Comparison of ENCODE assay signal across 23 mouse cellular contexts in genomic region chr9:94444140-94444789, GRCm38 (mm10).
A peak's percentile ranks its signal among the peaks of the same experiment; 100 is the strongest.
DNase-seq lines count a peak whose midpoint lies in the region; ATAC-seq lines count a peak whose summit lies in the region.
"Had no signal": no experiment of that assay in that cellular context is flagged by ENCODE, and none has a peak within 500 bp of the region (broad histone marks: within the 10 kb centered on the region; RNA-seq: fewer than 3 reads in every experiment).

No protein-coding gene starts in this region.

- intact Hi-C loops in heart, postnatal 10 days (cut with DNase I), result no loop called here

- no peak overlapping the region for H3K9ac ChIP-seq in kidney, embryonic 15.5 days
- no peak overlapping the region for H3K9ac ChIP-seq in midbrain, embryonic 11.5 days (ENCODE audit: low read length)
- H3K9ac ChIP-seq: embryonic facial prominence, embryonic 13.5 days; embryonic facial prominence, embryonic 15.5 days; forebrain, embryonic 12.5 days had no signal

- WGBS in heart, embryonic 10.5 days, result 63% methylated on average over 5 of the region's 5 CpGs
- 42% methylated on average over 5 of the region's 5 CpGs for WGBS in kidney, embryonic 15.5 days
- 67% methylated on average over 5 of the region's 5 CpGs for WGBS in midbrain, embryonic 11.5 days
- 77% methylated on average over 5 of the region's 5 CpGs for WGBS in midbrain, embryonic 10.5 days

- ATAC-seq in kidney, embryonic 15.5 days (replicated peaks; ENCODE audit: low FRiP score), result peak; percentile 70
- no peak for ATAC-seq in midbrain, embryonic 11.5 days (ENCODE audit: low FRiP score)
- ATAC-seq: forebrain, embryonic 14.5 days had no signal

- no peaks in the 10 kb centered on the region for H3K9me3 ChIP-seq in heart, embryonic 10.5 days
- no peaks in the 10 kb centered on the region for H3K9me3 ChIP-seq in kidney, embryonic 15.5 days (replicated peaks)
- no peaks in the 10 kb centered on the region for H3K9me3 ChIP-seq in midbrain, embryonic 11.5 days (ENCODE audit: control insufficient read depth, low read length)
- H3K9me3 ChIP-seq in midbrain, embryonic 10.5 days (replicated peaks), result no peaks in the 10 kb centered on the region
- H3K9me3 ChIP-seq: embryonic facial prominence, embryonic 13.5 days; embryonic facial prominence, embryonic 15.5 days; forebrain, embryonic 10.5 days; forebrain, embryonic 12.5 days had no signal

- H3K4me3 ChIP-seq in heart, embryonic 10.5 days, result no peak overlapping the region
- no peak overlapping the region for H3K4me3 ChIP-seq in kidney, embryonic 15.5 days (replicated peaks)
- no peak overlapping the region for H3K4me3 ChIP-seq in midbrain, embryonic 11.5 days (ENCODE audit: low read depth, low read length)
- H3K4me3 ChIP-seq in midbrain, embryonic 10.5 days, result no peak overlapping the region
- H3K4me3 ChIP-seq: embryonic facial prominence, embryonic 13.5 days; embryonic facial prominence, embryonic 15.5 days; erythroblast, embryonic 14.5 days; forebrain, embryonic 10.5 days; forebrain, embryonic 12.5 days had no signal

- H3K27ac ChIP-seq in heart, embryonic 10.5 days, result no peak overlapping the region
- H3K27ac ChIP-seq in kidney, embryonic 15.5 days, result no peak overlapping the region
- no peak overlapping the region for H3K27ac ChIP-seq in midbrain, embryonic 11.5 days (ENCODE audit: low read depth, low read length)
- no peak overlapping the region for H3K27ac ChIP-seq in midbrain, embryonic 10.5 days (replicated peaks)
- H3K27ac ChIP-seq: embryonic facial prominence, embryonic 13.5 days; embryonic facial prominence, embryonic 15.5 days; forebrain, embryonic 10.5 days; forebrain, embryonic 12.5 days had no signal

- no peak overlapping the region for H3K4me2 ChIP-seq in kidney, embryonic 15.5 days
- H3K4me2 ChIP-seq in midbrain, embryonic 11.5 days, result no peak overlapping the region
- H3K4me2 ChIP-seq: embryonic facial prominence, embryonic 13.5 days; embryonic facial prominence, embryonic 15.5 days; forebrain, embryonic 12.5 days had no signal

- peak; percentile 20 for DNase-seq in heart, embryonic 10.5 days (ENCODE audit: low spot score)
- no peak for DNase-seq in heart, postnatal 10 days
- DNase-seq in kidney, postnatal 14 days, result no peak
- peak; percentile 35 for DNase-seq in midbrain, embryonic 11.5 days (ENCODE audit: low spot score, missing footprints)
- DNase-seq in midbrain, embryonic 10.5 days (ENCODE audit: low spot score), result no peak
- DNase-seq in A20 (ENCODE audit: low read depth, low spot score), result peak; percentile 6
- DNase-seq: adrenal gland, adult 2 months; adrenal gland, postnatal 10 days; adrenal gland, postnatal 25 days; cerebellum, adult 11 months; cerebellum, adult 18-20 months; cerebellum, adult 8-10 months; cerebellum, adult 9-11 months; cerebellum, postnatal 14 days; cerebellum, postnatal 36 days; embryo, embryonic 11 days had no signal

- H3K4me1 ChIP-seq in heart, embryonic 10.5 days, result no peaks in the 10 kb centered on the region
- H3K4me1 ChIP-seq in kidney, embryonic 15.5 days, result peaks cover 11% of the 10 kb centered on the region; the same call in 1 of the 2 replicates
- H3K4me1 ChIP-seq in midbrain, embryonic 11.5 days (ENCODE audit: control insufficient read depth, insufficient read depth, low read length), result no peaks in the 10 kb centered on the region
- H3K4me1 ChIP-seq in midbrain, embryonic 10.5 days, result no peaks in the 10 kb centered on the region
- H3K4me1 ChIP-seq: embryonic facial prominence, embryonic 15.5 days; forebrain, embryonic 10.5 days; forebrain, embryonic 12.5 days had no signal

- H3K27me3 ChIP-seq in heart, embryonic 10.5 days (ENCODE audit: insufficient read depth, poor library complexity, severe bottlenecking), result no peaks in the 10 kb centered on the region
- H3K27me3 ChIP-seq in kidney, embryonic 15.5 days, result no peaks in the 10 kb centered on the region
- H3K27me3 ChIP-seq in midbrain, embryonic 11.5 days (ENCODE audit: control insufficient read depth, insufficient read depth, low read length), result no peaks in the 10 kb centered on the region
- H3K27me3 ChIP-seq in midbrain, embryonic 10.5 days (ENCODE audit: low read depth, poor library complexity, severe bottlenecking), result no peaks in the 10 kb centered on the region
- H3K27me3 ChIP-seq: embryonic facial prominence, embryonic 13.5 days; embryonic facial prominence, embryonic 15.5 days; forebrain, embryonic 12.5 days had no signal

- no peaks in the 10 kb centered on the region for H3K36me3 ChIP-seq in heart, embryonic 10.5 days
- H3K36me3 ChIP-seq in kidney, embryonic 15.5 days, result no peaks in the 10 kb centered on the region
- H3K36me3 ChIP-seq in midbrain, embryonic 11.5 days (ENCODE audit: control insufficient read depth, insufficient read depth, low read length), result no peaks in the 10 kb centered on the region
- H3K36me3 ChIP-seq in midbrain, embryonic 10.5 days, result no peaks in the 10 kb centered on the region
- H3K36me3 ChIP-seq: embryonic facial prominence, embryonic 13.5 days; embryonic facial prominence, embryonic 15.5 days; forebrain, embryonic 10.5 days; forebrain, embryonic 12.5 days had no signal

Comparison
In these comparisons a context has a peak if more than half of its experiments do, and no peak if none do; other contexts are left out.
1. DNase-seq: peak in heart, embryonic 10.5 days (single experiment), midbrain, embryonic 11.5 days (single experiment) and A20 (single experiment); none in heart, postnatal 10 days (0 of 2), kidney, postnatal 14 days (single experiment) and midbrain, embryonic 10.5 days (single experiment).